Mouse (Mus musculus) layer of hippocampus, adult 2 months (tissue): ENCODE measurements around the gene Slc22a14. TPM values are rescaled to one million over a fixed set of nuclear protein-coding genes. Genes with fewer than 3 reads are reported as not detected.

Experiments used
- DNase-seq, 2 experiments: peaks; one replicate each; pipeline ENCODE4 v3.0.0; 2022; ENCODE audit warnings: low spot score in 2 of 2
- H3K27ac ChIP-seq: fragments of 200-600 bp; 2 replicates; pipeline ENCODE4 v1.8.1; 2022
- H3K4me3 ChIP-seq: fragments of 200-600 bp; 2 replicates; pipeline ENCODE4 v1.8.1; 2022; ENCODE audit warnings: mild to moderate bottlenecking
- CTCF ChIP-seq: fragments of 200-600 bp; conservative IDR thresholded peaks from 2 replicates; pipeline ENCODE4 v1.8.1; 2022; ENCODE audit warnings: antibody characterized with exemption, mild to moderate bottlenecking, moderate library complexity
- total RNA-seq, 2 experiments: library from RNA; stranded (reverse); gene quantifications; 2 replicates each; pipeline ENCODE4 v1.2.3; 2021

The Slc22a14 gene
- total RNA-seq, 2 experiments from 2014 or later, result not detected

DNA sequence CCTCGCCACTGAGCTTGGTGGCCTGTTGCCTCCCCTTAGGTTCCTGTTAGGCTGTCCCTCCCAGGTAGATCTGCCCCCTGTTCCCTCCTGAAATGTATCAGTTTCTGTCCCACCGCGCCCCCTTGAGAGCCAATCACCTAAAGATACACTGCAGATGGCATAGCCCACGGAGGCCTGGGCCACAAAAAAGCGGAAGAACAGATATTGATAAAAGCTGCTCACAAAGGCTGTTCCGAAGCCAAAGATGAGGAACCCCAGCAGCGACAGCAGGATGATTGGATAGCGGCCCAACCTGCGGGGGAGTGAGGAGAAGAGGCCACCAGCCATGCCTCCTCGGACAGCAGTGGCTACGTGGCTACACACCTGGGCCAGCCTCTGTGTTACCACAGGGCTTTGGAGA is 186.1 kb downstream of the Slc22a14 start:
- Histone ChIP-seq H3K4me3 (no peak overlapping the region), H3K27ac (no peak overlapping the region)
- no peak for DNase-seq
- no peak for TF ChIP-seq CTCF

DNA sequence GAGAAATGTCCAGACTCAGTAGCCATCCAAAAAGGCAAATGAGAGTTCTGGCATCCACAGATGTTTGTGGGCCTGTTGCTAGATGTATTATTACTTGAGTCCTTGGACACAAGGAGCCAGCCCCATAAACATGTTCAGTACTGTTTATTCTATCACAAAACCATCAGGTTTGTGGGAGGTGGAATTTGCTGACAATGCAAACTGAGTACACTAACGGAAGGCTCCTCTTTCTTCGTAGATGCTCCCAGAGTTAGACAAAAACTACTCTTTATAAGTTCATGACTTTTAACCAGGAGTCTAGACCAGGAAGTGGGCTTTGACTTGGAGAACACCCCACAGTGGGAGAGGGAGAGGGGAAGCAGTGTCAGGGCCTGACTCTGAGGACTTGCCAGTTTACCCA is 197.7 kb downstream of the Slc22a14 start:
- no peak overlapping the region for H3K4me3 ChIP-seq
- H3K27ac ChIP-seq, result no peak overlapping the region
- TF ChIP-seq CTCF, result no peak
- DNase-seq, result no peak

DNA sequence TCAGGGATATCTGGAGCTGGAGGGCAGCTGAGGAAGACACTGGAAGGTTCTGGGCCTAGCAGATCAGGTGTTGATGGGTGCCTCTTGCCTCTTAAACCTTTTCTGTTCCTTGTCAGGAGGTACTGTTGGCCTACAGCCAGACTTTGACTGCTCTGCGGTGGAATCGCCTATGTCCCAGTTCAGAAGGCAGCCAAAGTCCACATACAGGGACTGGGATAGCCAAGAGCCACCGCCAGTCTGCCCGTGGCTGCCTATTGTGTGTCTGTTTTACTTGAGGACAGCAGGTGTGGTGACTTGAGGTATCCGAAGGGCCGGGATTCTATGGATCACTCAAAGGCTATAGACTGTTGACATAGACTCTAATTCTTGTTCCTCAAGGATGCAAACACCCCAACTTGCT is 199.8 kb downstream of the Slc22a14 start:
- no peak for TF ChIP-seq CTCF
- DNase-seq, result no peak

GRCm38 (mm10) chr9:119164743-119165142 is 200.6 kb downstream of the Slc22a14 start:
- TF ChIP-seq CTCF, result no peak
- DNase-seq, result no peak
- Histone ChIP-seq H3K4me3 (no peak overlapping the region), H3K27ac (no peak overlapping the region)

More for the DNA sequence above, 199.8 kb downstream of the Slc22a14 start:
- H3K27ac ChIP-seq, result no peak overlapping the region
- H3K4me3 ChIP-seq, result no peak overlapping the region

DNA sequence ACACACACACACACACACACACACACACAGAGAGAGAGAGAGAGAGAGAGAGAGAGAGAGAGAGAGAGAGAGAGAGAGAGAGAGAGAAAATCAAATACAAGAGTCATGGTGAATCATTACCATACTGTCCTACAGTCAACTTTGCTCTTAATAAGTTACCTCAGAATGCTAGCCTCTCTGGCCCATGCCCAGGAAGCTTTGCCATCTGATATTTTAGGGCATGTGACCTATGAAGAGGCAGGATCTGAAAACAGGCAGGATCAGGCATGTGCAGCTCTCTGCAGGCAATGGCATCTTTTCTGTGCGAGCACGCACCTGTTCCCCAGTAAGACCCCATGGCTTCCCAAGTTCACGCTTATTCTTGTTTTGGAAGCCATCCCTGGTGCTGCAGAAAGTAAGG is 204.7 kb downstream of the Slc22a14 start:
- no peak for TF ChIP-seq CTCF
- no peak for DNase-seq
- no peak overlapping the region for H3K27ac ChIP-seq
- no peak overlapping the region for H3K4me3 ChIP-seq

DNA sequence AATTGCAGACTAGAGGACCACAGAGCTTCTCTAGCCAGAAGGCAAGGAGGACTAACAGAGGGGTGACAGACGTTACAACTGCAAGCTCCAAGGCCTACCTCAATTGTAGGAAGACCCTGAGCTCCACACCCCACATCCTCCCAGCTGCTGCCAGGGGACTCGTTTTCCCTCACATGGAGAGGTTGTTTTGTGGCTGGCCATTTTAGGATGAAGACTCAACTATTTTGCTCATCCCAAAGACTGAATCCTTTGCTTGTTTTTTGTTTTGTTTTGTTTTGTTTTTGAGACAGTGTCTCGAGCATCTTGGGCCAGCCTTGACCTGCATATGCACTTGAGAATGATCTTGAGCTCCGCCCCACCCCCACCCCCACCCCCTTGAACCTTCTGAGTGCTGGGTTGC is 206.5 kb downstream of the Slc22a14 start, which contains the start of gene Gm47289:
TSS of gene Gm47289 (plus strand) at position 301 of the 400 bp plus-strand sequence.
- Histone ChIP-seq H3K27ac (no peak within 1 kb of the TSS), H3K4me3 (no peak within 1 kb of the TSS)
- no peak for DNase-seq
- no peak for TF ChIP-seq CTCF

DNA sequence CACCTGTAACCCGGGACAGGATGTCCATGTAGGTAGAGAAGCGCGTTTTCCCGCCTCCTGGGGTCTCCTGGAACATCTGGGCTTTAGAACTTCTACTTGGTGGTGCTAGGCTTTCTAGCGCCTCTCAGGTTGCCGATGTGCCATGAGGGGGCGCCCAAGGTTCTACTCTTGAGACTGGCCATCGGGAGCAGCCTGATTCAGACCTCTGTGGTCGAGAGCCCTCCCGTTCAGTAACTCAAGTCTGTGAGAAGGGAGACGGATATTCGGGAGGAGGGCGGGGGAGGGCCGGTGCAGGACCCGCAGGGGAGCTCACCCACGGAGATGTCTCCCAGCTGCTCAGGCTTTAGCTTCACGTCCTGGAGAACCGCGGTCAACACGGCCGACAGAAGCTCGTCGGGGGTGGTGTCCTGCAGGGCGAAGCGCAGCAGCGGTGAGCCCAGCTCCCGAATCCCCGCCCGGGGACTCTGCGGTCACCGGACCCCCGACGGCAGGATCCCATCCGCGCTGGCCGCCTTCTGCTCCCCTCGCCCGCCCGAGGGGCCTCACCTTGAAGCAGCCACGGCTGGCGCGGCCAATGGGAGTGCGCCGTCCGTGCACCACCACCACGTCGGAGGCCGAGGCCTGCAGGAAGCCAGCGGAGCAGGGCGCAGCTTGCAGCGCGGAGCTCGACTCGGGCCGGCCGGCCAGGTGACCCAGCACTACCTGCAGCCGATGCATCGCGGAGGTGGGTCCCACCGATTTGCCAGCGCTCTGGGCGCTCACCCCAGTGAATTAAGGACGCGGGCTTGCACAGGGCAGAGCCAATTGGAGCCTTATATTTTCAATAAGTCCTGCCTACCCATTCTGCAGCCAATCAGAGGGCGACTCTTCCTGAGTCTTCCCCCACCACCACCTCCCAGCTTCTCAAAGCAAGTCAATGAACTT is 208.8 kb downstream of the Slc22a14 start, which contains the start of gene Acaa1b:
TSS of gene Acaa1b (minus strand) at position 816 of the 924 bp plus-strand sequence.
- peak; percentile 79 for TF ChIP-seq CTCF
- Histone ChIP-seq H3K4me3 (peak within 1 kb of the TSS; percentile 49), H3K27ac (no peak within 1 kb of the TSS)
- peak; percentile 39 to 66 for DNase-seq

GRCm38 (mm10) chr9:119155826-119156225 is 209.5 kb downstream of the Slc22a14 start:
- Histone ChIP-seq H3K27ac (no peak overlapping the region), H3K4me3 (no peak overlapping the region)
- TF ChIP-seq CTCF, result no peak
- DNase-seq, result no peak

- no peak overlapping the region for H3K27ac ChIP-seq
- no peak for DNase-seq
- no peak for TF ChIP-seq CTCF
- H3K4me3 ChIP-seq, result no peak overlapping the region
Observed at GRCm38 (mm10) chr9:119155416-119155815, 209.9 kb downstream of the Slc22a14 start.

GRCm38 (mm10) chr9:119151751-119152150 is 213.6 kb downstream of the Slc22a14 start:
- no peak for TF ChIP-seq CTCF
- Histone ChIP-seq H3K27ac (no peak overlapping the region), H3K4me3 (no peak overlapping the region)
- DNase-seq, result no peak

GRCm38 (mm10) chr9:119149601-119150000 is 215.8 kb downstream of the Slc22a14 start:
- DNase-seq, result no peak
- no peak for TF ChIP-seq CTCF
- H3K4me3 ChIP-seq, result no peak overlapping the region

GRCm38 (mm10) chr9:119146098-119146770 is 219.1 kb downstream of the Slc22a14 start:
- H3K4me3 ChIP-seq, result no peak overlapping the region
- TF ChIP-seq CTCF, result no peak
- H3K27ac ChIP-seq, result no peak overlapping the region

More at GRCm38 (mm10) chr9:119149601-119150000, 215.8 kb downstream of the Slc22a14 start:
- H3K27ac ChIP-seq, result no peak overlapping the region

DNA sequence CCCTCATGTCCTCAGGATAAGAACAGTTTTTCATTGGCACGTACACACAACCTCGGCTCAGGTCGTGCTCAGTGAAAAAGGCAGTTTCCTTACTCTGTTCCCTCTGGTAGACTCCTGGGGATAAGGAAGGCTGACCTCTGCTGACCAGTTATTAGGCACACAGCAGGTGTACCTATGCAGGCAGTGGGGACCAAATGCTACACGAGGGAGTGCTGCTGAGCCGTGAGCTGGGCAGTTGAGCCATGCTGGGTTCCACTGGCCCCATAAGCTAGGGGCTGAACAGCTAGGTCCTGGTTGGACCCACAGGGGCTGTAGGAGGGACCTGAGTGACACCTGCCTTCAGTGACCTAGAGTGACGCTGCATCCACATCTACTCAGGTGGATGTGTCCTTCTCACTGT is 219.7 kb downstream of the Slc22a14 start:
- Histone ChIP-seq H3K27ac (no peak overlapping the region), H3K4me3 (no peak overlapping the region)
- TF ChIP-seq CTCF, result no peak
- DNase-seq, result no peak

More at GRCm38 (mm10) chr9:119146098-119146770, 219.1 kb downstream of the Slc22a14 start:
- no peak for DNase-seq
